Comparison of ENCODE assay signal across 17 mouse cellular contexts in genomic region chr2:103687143-103687542, GRCm38 (mm10).
DNase-seq lines count a peak whose midpoint lies in the region; ATAC-seq and TF ChIP-seq lines count a peak whose summit lies in the region.
"Had no signal": no experiment of that assay in that cellular context is flagged by ENCODE, and none has a peak within 500 bp of the region (broad histone marks: within the 10 kb centered on the region; RNA-seq: fewer than 3 reads in every experiment).

No protein-coding gene starts in this region.

- in situ Hi-C loops in Patski (cut with MboI; ENCODE audit: low pct_unique_long_range_greater_than_20kb): no loop called here

- POLR2A ChIA-PET in Patski (lab: Charles Lee): interaction anchor here (0.6 to 1.3 kb wide), 3 partner anchors 17 to 75 kb away, joined by 3 to 4 read pairs (median 3); no protein-coding TSS in a partner anchor

- intact Hi-C loops in heart, adult 2 months (cut with DNase I): no loop called here

- H3ac ChIP-seq in C2C12 (ENCODE audit: control insufficient read depth, insufficient read length, low read depth): no peak overlapping the region
- H3ac ChIP-seq in myocyte (ENCODE audit: control insufficient read depth, insufficient read length): no peak overlapping the region

- H3K79me2 ChIP-seq in C2C12 (ENCODE audit: control insufficient read depth, insufficient read depth) (no peaks in the 10 kb centered on the region), myocyte (ENCODE audit: control insufficient read depth, insufficient read depth) (no peaks in the 10 kb centered on the region)
- H3K79me2 ChIP-seq in heart, adult 2 months (replicated peaks; ENCODE audit: control insufficient read depth, insufficient read depth, low read length): no peaks in the 10 kb centered on the region

- no peak overlapping the region for H3K4me2 ChIP-seq in intestine, postnatal 0 days (replicated peaks; ENCODE audit: low read depth)
- H3K4me2 ChIP-seq in intestine, embryonic 16.5 days (ENCODE audit: low read depth, low read length): no peak overlapping the region
- peak overlapping the region; percentile 5 for H3K4me2 ChIP-seq in myocyte (ENCODE audit: low read depth)
- H3K4me2 ChIP-seq: embryonic facial prominence, embryonic 12.5 days; heart, embryonic 13.5 days had no signal

- H3K36me3 ChIP-seq in intestine, postnatal 0 days (ENCODE audit: control insufficient read depth, insufficient read depth): no peaks in the 10 kb centered on the region
- no peaks in the 10 kb centered on the region for H3K36me3 ChIP-seq in intestine, embryonic 16.5 days (ENCODE audit: control insufficient read depth, insufficient read depth, low read length)
- H3K36me3 ChIP-seq in C2C12 (ENCODE audit: control insufficient read depth, insufficient read depth) (peaks cover 3% of the 10 kb centered on the region), myocyte (ENCODE audit: control insufficient read depth, insufficient read depth) (no peaks in the 10 kb centered on the region)
- no peaks in the 10 kb centered on the region; the same call in 1 of the 2 replicates for H3K36me3 ChIP-seq in heart, adult 2 months (ENCODE audit: control insufficient read depth, insufficient read depth, low read length)
- H3K36me3 ChIP-seq: embryonic facial prominence, embryonic 12.5 days; hindbrain, embryonic 10.5 days had no signal

- TF ChIP-seq POLR2A in myocyte (IDR thresholded peaks at IDR 0.05; ENCODE audit: insufficient read length, low read depth): no peak
- TF ChIP-seq POLR2A in heart, adult 2 months (IDR thresholded peaks at IDR 0.05; ENCODE audit: insufficient read depth, low read depth, low read length): no peak

- H3K27me3 ChIP-seq in intestine, postnatal 0 days (replicated peaks; ENCODE audit: control insufficient read depth, insufficient read depth, low read length): no peaks in the 10 kb centered on the region
- H3K27me3 ChIP-seq in intestine, embryonic 16.5 days (replicated peaks; ENCODE audit: control insufficient read depth, insufficient read depth, low read length): no peaks in the 10 kb centered on the region
- H3K27me3 ChIP-seq in C2C12 (ENCODE audit: control insufficient read depth, insufficient read depth, insufficient read length) (no peaks in the 10 kb centered on the region), Patski (no peaks in the 10 kb centered on the region), myocyte (ENCODE audit: control insufficient read depth, insufficient read depth, insufficient read length) (no peaks in the 10 kb centered on the region)
- H3K27me3 ChIP-seq in heart, adult 2 months (ENCODE audit: control insufficient read depth, insufficient read depth, low read length): no peaks in the 10 kb centered on the region
- H3K27me3 ChIP-seq: embryonic facial prominence, embryonic 12.5 days; heart, embryonic 13.5 days had no signal

- H3K4me3 ChIP-seq in intestine, postnatal 0 days (ENCODE audit: low read depth, low read length): no peak overlapping the region
- no peak overlapping the region for H3K4me3 ChIP-seq in intestine, embryonic 16.5 days (ENCODE audit: low read length)
- H3K4me3 ChIP-seq in C2C12 (ENCODE audit: insufficient read depth, poor library complexity, severe bottlenecking): no peak overlapping the region
- H3K4me3 ChIP-seq in myocyte: no peak overlapping the region
- no peak overlapping the region for H3K4me3 ChIP-seq in heart, adult 2 months
- H3K4me3 ChIP-seq: embryonic facial prominence, embryonic 12.5 days; heart, embryonic 13.5 days; hindbrain, embryonic 10.5 days had no signal

- no peaks in the 10 kb centered on the region for H3K4me1 ChIP-seq in intestine, postnatal 0 days (replicated peaks; ENCODE audit: control insufficient read depth, insufficient read depth, low read length)
- H3K4me1 ChIP-seq in intestine, embryonic 16.5 days (ENCODE audit: control insufficient read depth, insufficient read depth, low read length): peaks cover 5% of the 10 kb centered on the region; the same call in 1 of the 2 replicates
- H3K4me1 ChIP-seq in heart, adult 2 months (ENCODE audit: control insufficient read depth, insufficient read depth, low read length): peaks cover 6% of the 10 kb centered on the region

- no peak for TF ChIP-seq CTCF in intestine, postnatal 0 days (IDR thresholded peaks at IDR 0.05; ENCODE audit: low read depth)
- TF ChIP-seq CTCF in C2C12 (IDR thresholded peaks at IDR 0.05; ENCODE audit: control insufficient read depth, insufficient read depth, insufficient read length) (no peak), Patski (IDR thresholded peaks at IDR 0.05) (no peak)
- TF ChIP-seq CTCF in heart, adult 2 months (IDR thresholded peaks at IDR 0.05): no peak

- no peak for TF ChIP-seq EP300 in heart, adult 2 months (IDR thresholded peaks at IDR 0.05; ENCODE audit: insufficient read depth, low read depth, low read length)

- H3K9ac ChIP-seq in intestine, postnatal 0 days (ENCODE audit: low read depth, low read length): no peak overlapping the region
- H3K9ac ChIP-seq in intestine, embryonic 16.5 days (ENCODE audit: low read depth, low read length): no peak overlapping the region
- H3K9ac ChIP-seq in heart, adult 2 months (ENCODE audit: low read depth, low read length): no peak overlapping the region
- H3K9ac ChIP-seq: embryonic facial prominence, embryonic 12.5 days; heart, embryonic 13.5 days had no signal

- CTCF ChIA-PET in Patski (lab: Charles Lee): interaction anchor here (1.2 to 2.7 kb wide), 4 partner anchors 9 to 140 kb away, joined by 3 to 10 read pairs (median 5); no protein-coding TSS in a partner anchor

- ATAC-seq in intestine, postnatal 0 days: peak; percentile 22; the same call in 1 of the 2 replicates
- ATAC-seq in intestine, embryonic 16.5 days: no peak
- peak; percentile 53 for ATAC-seq in Patski

- DNase-seq in Patski (ENCODE audit: low read depth, low spot score): no peak
- DNase-seq in heart, adult 2 months: no peak
- no peak for DNase-seq in embryo, embryonic 10.5 days (ENCODE audit: low spot score)
- DNase-seq in urinary bladder, adult 2 months (ENCODE audit: low spot score): no peak
- DNase-seq: cerebellum, adult 9-11 months; kidney, adult 11 months; kidney, postnatal 25 days; lung, adult 2 months; lung, postnatal 4 days; right cerebral cortex, postnatal 14 days had no signal

- H3K79me3 ChIP-seq in C2C12 (ENCODE audit: low read depth): no peaks in the 10 kb centered on the region

- H3K9me3 ChIP-seq in intestine, postnatal 0 days (ENCODE audit: control insufficient read depth): no peaks in the 10 kb centered on the region
- H3K9me3 ChIP-seq in intestine, embryonic 16.5 days (ENCODE audit: control insufficient read depth, low read length): no peaks in the 10 kb centered on the region
- H3K9me3 ChIP-seq: embryonic facial prominence, embryonic 12.5 days; heart, embryonic 13.5 days; hindbrain, embryonic 10.5 days had no signal

- H3K27ac ChIP-seq in intestine, postnatal 0 days (ENCODE audit: low read depth, low read length): no peak overlapping the region
- H3K27ac ChIP-seq in intestine, embryonic 16.5 days (ENCODE audit: low read length): no peak overlapping the region
- no peak overlapping the region for H3K27ac ChIP-seq in heart, adult 2 months
- H3K27ac ChIP-seq: embryonic facial prominence, embryonic 12.5 days; heart, embryonic 13.5 days; hindbrain, embryonic 10.5 days had no signal

TF ChIP-seq in C2C12, 6 proteins besides CTCF, POLR2A, EP300 and RAD21:
- TF ChIP-seq MAX (IDR thresholded peaks at IDR 0.05) (peak; percentile 42), MYOD1 (IDR thresholded peaks at IDR 0.05; ENCODE audit: control insufficient read depth, insufficient read length, low read depth) (peak; percentile 26), MYOG (IDR thresholded peaks at IDR 0.05; ENCODE audit: control insufficient read depth, extremely low read depth, insufficient read length) (no peak)

TF ChIP-seq in myocyte, 11 proteins besides CTCF, POLR2A, EP300 and RAD21:
- TF ChIP-seq POLR2AphosphoS2 (IDR thresholded peaks at IDR 0.05; ENCODE audit: insufficient read length, low read depth) (no peak), MYOD1 (IDR thresholded peaks at IDR 0.05; ENCODE audit: control insufficient read depth in 1 of 3, insufficient read length in 2 of 3, low read depth in 2 of 3) (peak in 1 of 3 experiments; percentile 71), MYOG (IDR thresholded peaks at IDR 0.05; ENCODE audit: control insufficient read depth in 1 of 3, insufficient read depth in 1 of 3, insufficient read length in 2 of 3, low read depth in 2 of 3) (peak in 2 of 3 experiments; percentile 18 to 78), USF1 (IDR thresholded peaks at IDR 0.05; ENCODE audit: low read depth) (peak; percentile 52), TCF12 (IDR thresholded peaks at IDR 0.05; ENCODE audit: insufficient read depth, poor library complexity, severe bottlenecking) (no peak)
TF ChIP-seq in myocyte: peak in this region for 3.
